Mouse (Mus musculus): ENCODE measurements at regions not wholly inside any gene's neighbourhood (a gene's known extent, or its start where the extent isn't known, plus 50 kb on each side); places are given as distances from the start of the nearest gene placed in this dataset.
"Not testable (repeated sequence)": the region's sequence is repeated elsewhere in the genome, so short reads cannot be mapped to it uniquely, and the experiment has no call there.

GRCm38 (mm10) chr10:9490416-9490815 is 184.6 kb downstream of the Samd5 start:
- DNase-seq (ENCODE audit: low read depth in 1 of 2, low spot score in 2 of 2) = no peak

- no peak for DNase-seq (ENCODE audit: low read depth in 1 of 2, low spot score in 2 of 2)
Measured at GRCm38 (mm10) chr10:9462361-9462760, 212.6 kb downstream of the Samd5 start.

GRCm38 (mm10) chr10:9459145-9459544 is 215.9 kb downstream of the Samd5 start:
- no peak for DNase-seq (ENCODE audit: low read depth in 1 of 2, low spot score in 2 of 2)

GRCm38 (mm10) chr10:9458466-9458865 is 216.5 kb downstream of the Samd5 start:
- DNase-seq (ENCODE audit: low read depth in 1 of 2, low spot score in 2 of 2) = no peak

GRCm38 (mm10) chr10:9457222-9457621 is 217.8 kb downstream of the Samd5 start:
- DNase-seq (ENCODE audit: low read depth in 1 of 2, low spot score in 2 of 2) = no peak

- no peak for DNase-seq (ENCODE audit: low read depth in 1 of 2, low spot score in 2 of 2)
Measured at GRCm38 (mm10) chr10:9439072-9439471, 235.9 kb downstream of the Samd5 start.

GRCm38 (mm10) chr10:9438366-9438765 is 236.6 kb downstream of the Samd5 start:
- no peak for DNase-seq (ENCODE audit: low read depth in 1 of 2, low spot score in 2 of 2)

GRCm38 (mm10) chr10:9429085-9429484 is 245.9 kb downstream of the Samd5 start:
- DNase-seq (ENCODE audit: low read depth in 1 of 2, low spot score in 2 of 2) = no peak

GRCm38 (mm10) chr10:9420741-9421140 is 254.3 kb downstream of the Samd5 start:
- no peak for DNase-seq (ENCODE audit: low read depth in 1 of 2, low spot score in 2 of 2)

GRCm38 (mm10) chr10:9416685-9417084 is 258.3 kb downstream of the Samd5 start:
- no peak for DNase-seq (ENCODE audit: low read depth in 1 of 2, low spot score in 2 of 2)

- DNase-seq (ENCODE audit: low read depth in 1 of 2, low spot score in 2 of 2) = no peak
Measured at GRCm38 (mm10) chr10:9406101-9406500, 268.9 kb downstream of the Samd5 start.

- DNase-seq (ENCODE audit: low read depth in 1 of 2, low spot score in 2 of 2) = no peak
Measured at GRCm38 (mm10) chr10:9405417-9405816, 269.6 kb downstream of the Samd5 start.

- DNase-seq (ENCODE audit: low read depth in 1 of 2, low spot score in 2 of 2) = no peak
Measured at GRCm38 (mm10) chr10:9404963-9405362, 270.0 kb downstream of the Samd5 start.

- DNase-seq (ENCODE audit: low read depth in 1 of 2, low spot score in 2 of 2) = no peak
Measured at GRCm38 (mm10) chr10:9400911-9401617, 273.9 kb downstream of the Samd5 start.

GRCm38 (mm10) chr10:9377440-9378101 is 297.4 kb downstream of the Samd5 start:
- DNase-seq (ENCODE audit: low read depth in 1 of 2, low spot score in 2 of 2) = no peak

- no peak for DNase-seq (ENCODE audit: low read depth in 1 of 2, low spot score in 2 of 2)
Measured at GRCm38 (mm10) chr10:9362306-9362865, 312.6 kb downstream of the Samd5 start.

GRCm38 (mm10) chr10:9338207-9338801 is 336.7 kb downstream of the Samd5 start:
- DNase-seq (ENCODE audit: low read depth in 1 of 2, low spot score in 2 of 2) = no peak

- DNase-seq (ENCODE audit: low read depth in 1 of 2, low spot score in 2 of 2) = no peak
Measured at GRCm38 (mm10) chr10:9334245-9334845, 340.7 kb downstream of the Samd5 start.

- no peak for DNase-seq (ENCODE audit: low read depth in 1 of 2, low spot score in 2 of 2)
Measured at GRCm38 (mm10) chr10:9331694-9332093, 343.3 kb downstream of the Samd5 start.

- no peak for DNase-seq (ENCODE audit: low read depth in 1 of 2, low spot score in 2 of 2)
Measured at GRCm38 (mm10) chr10:9328324-9328723, 346.7 kb downstream of the Samd5 start.

GRCm38 (mm10) chr10:9327881-9328280 is 347.1 kb downstream of the Samd5 start:
- not testable (repeated sequence) for DNase-seq (ENCODE audit: low read depth in 1 of 2, low spot score in 2 of 2)

- no peak for DNase-seq (ENCODE audit: low read depth in 1 of 2, low spot score in 2 of 2)
Measured at GRCm38 (mm10) chr10:9312326-9312725, 362.7 kb downstream of the Samd5 start.

Measured in monocyte, adult 2 months (primary cell).